Mouse (Mus musculus) bone marrow, adult 2 months (tissue): ENCODE data around the gene Otx1.

ENCODE experiments used
- CTCF ChIP-seq: fragments of 200-500 bp; IDR thresholded peaks from 2 replicates; pipeline ENCODE4 v1.5.1; 2011; ENCODE audit warnings: low read length, control low read depth; ENCODE audit not compliant: control insufficient read depth, insufficient read depth
- POLR2A ChIP-seq: fragments of 200-500 bp; IDR thresholded peaks from 2 replicates; pipeline ENCODE4 v1.6.1; 2011; ENCODE audit warnings: low read depth, mild to moderate bottlenecking, control low read depth, low read length, borderline replicate concordance; ENCODE audit not compliant: control insufficient read depth

DNA sequence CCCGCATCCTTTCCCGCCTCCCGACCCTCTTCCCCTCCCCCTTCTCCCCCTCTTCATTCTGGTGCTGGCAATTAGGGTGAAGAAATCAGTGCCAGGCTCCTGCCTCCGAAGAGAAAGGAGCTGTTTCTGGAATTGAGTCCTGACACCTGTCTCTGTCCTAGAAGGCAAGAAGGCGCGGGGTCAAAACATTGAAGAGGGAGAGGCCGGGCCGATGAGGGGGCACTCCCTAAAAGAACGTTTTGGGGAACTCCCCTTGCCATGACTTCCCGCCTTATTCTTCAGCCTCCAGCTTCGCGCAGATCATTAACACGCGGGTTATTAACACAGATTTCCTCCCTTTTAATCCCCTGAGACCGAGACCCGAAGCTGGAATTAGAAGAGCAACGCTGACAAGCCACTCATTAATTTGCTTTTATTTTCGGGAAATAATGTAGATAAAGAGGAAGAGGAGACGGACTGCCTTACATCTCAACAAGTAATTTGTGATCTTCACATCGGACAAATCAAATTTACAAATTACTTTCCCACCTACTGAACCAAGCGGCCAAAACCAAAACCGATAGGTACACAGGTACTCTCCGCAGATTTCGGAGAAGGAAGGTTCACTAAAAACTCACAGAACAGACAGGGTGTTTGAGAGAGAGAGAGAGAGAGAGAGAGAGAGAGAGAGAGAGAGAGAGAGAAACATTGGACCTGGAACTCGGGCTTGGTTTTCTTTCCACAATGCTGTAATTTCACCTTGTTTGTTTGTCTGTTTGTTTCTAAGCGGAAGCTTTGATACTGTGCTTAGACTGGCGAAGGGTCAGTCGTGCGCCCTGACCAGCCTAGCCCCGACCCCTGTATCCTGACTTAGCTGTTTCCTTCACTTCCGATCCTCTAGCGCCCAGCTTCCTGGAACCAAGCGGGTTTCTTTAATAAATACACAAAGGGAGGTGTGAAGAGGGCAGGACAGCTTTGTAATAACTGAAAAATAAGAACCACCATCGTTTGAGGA lies 8.0 kb downstream of the Otx1 start:
- TF ChIP-seq POLR2A (no peak), CTCF (no peak)
